Mouse (Mus musculus) adrenal gland, adult 2 months (tissue): ENCODE measurements around the gene Lrrc49. TPM values are rescaled to one million over a fixed set of nuclear protein-coding genes. Genes with fewer than 3 reads are reported as not detected.

ENCODE experiments used
- DNase-seq: peaks from one replicate; pipeline ENCODE4 v3.0.0; 2021
- polyA plus RNA-seq: library from polyadenylated mRNA; depleted of rRNA; stranded (reverse); fragments of >200 nt; gene quantifications from 2 replicates; pipeline ENCODE4 v1.2.3, GENCODE M21; 2012
- total RNA-seq, 2 experiments: library from RNA; stranded (reverse); gene quantifications; 2 replicates each; pipeline ENCODE4 v1.2.3; 2021

Lrrc49 gene
- total and polyA plus RNA-seq, 3 experiments, result 2.8 to 15.7 (median 13.8) TPM

DNA sequence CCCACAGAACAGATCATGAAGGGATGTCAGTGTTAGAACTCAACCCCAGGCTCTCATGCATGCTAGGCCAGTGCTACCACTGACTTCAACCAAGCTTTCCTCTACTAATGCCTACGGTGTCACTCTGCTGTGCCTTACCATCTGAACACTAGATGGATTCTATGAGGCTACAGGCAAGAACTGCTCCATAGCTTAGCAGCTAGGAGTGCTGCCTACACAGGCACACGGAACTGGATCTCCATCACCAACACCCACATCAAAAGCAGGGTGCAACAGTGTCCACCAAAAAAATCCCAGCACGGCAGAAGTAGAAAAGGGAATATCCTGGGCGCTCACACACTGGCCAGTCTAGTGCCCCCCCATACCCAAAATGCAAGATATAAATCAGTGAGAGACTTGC, 11.5 kb downstream of the Lrrc49 start:
- no peak for DNase-seq

DNA sequence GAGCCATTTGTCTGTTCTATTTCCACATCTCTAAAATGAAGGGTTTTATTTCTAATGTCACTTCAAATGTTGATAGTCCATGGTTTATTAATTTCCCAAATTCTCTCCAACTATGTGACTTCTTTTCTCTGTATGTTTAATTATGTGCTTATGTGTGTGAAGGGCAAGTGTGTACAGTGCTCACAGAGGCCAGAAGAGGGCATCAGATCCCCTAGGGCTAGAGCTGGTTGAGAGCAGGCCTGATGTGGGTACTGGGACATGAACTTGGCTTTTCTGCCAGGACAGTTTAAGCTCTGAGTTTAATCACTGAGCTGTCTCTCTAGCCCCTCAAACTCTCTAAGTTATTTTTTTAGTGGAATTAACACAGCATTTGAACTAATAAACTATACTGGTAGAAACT, 13.2 kb downstream of the Lrrc49 start:
- no peak for DNase-seq

GRCm38 (mm10) chr9:60672568-60672967, 15.4 kb downstream of the Lrrc49 start:
- no peak for DNase-seq

DNA sequence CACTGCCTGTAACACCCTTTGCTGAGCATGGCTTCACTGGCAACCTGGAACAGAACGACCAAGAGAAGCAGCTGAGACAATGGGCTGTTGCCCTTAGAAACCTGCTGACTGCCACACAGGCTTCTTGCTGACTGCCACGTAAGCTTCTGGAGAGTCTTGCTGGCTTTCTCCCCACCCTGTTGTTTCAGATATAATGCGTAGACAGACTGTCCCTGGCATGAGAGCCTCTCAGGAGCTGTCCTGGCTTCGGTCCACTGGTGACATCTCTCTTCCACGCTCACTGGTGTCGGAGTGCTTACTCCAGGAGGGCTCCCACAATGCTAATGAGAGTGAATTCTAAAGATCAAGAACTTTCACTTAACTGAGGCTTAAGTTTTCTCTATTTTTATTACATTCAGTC, 19.1 kb downstream of the Lrrc49 start:
- DNase-seq, result no peak

GRCm38 (mm10) chr9:60665535-60665934, 22.4 kb downstream of the Lrrc49 start:
- DNase-seq, result no peak

DNA sequence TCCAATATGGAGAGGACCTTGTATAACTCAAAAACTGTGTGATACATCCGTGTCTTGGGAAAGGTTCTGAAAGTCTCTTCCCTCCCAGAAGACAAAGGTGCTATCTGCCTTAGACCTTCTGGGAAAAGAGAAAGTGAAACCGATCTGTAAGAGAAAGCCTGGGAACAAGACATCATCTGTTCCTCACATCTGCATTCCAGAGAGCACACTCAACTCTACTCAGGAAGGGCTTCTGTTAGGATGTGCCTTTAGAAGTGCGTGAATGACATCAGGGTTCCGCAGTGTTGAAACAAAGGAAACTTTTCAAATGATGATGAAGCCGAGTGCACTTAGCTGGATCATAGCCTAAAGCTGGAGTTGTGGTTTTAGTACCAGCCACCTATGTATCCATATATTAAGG, 23.1 kb downstream of the Lrrc49 start:
- no peak for DNase-seq

DNA sequence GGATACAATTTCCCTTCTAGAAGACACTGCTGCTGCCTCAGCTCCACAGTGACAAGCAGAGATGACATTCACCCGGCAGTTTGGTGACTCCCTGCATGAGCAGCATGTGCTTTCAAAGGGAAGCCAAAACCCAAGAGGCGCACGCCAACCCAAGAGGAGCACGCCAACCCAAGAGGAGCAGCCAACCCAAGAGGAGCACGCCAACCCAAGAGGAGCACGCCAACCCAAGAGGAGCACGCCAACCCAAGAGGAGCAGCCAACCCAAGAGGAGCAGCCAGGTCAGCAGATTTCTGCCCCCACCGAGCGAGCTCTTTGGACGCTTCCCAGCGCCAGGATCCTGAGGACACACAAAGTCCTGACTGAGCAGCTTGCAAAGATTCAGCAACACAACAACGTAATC, 23.6 kb downstream of the Lrrc49 start:
- no peak for DNase-seq

GRCm38 (mm10) chr9:60662936-60663335, 25.0 kb downstream of the Lrrc49 start:
- no peak for DNase-seq

GRCm38 (mm10) chr9:60653582-60653981, 34.4 kb downstream of the Lrrc49 start:
- DNase-seq, result no peak

DNA sequence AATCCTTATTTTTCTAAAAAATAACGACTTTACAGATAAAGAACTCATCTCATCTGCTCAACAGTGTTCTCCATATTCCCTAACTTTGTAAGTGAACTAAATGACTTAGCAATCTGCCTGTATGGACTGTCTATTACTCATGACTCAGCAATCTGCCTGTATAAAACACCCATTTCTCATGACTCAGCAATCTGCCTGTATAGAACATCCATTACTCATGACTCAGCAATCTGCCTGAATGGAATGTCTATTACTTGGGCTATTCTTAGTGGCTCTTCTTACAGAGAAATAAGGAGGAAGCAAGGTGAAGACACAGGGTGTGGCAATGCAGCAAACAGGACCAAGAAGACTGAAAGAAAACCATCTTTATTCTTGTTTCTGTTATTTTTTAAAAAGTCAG, 34.8 kb downstream of the Lrrc49 start:
- no peak for DNase-seq

GRCm38 (mm10) chr9:60650277-60650676, 37.7 kb downstream of the Lrrc49 start:
- no peak for DNase-seq

- peak; percentile 80 for DNase-seq
These were observed 38.7 kb downstream of the Lrrc49 start for GRCm38 (mm10) chr9:60648981-60649975.

DNA sequence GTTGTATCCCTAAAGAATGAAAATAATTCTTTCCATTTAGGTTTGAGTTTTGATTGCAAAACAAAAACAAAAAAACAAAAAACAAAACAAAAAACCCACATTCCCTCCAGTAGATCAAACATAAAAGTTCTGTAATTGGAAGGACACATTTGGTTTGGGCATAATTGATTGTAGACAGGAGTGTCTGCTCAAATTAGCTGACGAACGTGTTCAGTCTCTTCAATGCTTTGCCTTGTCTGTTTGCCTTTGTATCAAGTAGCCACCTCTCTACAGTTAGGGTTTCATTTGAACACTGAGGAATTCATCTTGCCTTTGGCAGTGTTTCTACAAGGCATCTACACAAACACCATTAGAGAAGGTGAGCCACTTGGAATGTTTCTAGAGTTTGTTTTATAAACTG, 54.4 kb downstream of the Lrrc49 start:
- no peak for DNase-seq

DNA sequence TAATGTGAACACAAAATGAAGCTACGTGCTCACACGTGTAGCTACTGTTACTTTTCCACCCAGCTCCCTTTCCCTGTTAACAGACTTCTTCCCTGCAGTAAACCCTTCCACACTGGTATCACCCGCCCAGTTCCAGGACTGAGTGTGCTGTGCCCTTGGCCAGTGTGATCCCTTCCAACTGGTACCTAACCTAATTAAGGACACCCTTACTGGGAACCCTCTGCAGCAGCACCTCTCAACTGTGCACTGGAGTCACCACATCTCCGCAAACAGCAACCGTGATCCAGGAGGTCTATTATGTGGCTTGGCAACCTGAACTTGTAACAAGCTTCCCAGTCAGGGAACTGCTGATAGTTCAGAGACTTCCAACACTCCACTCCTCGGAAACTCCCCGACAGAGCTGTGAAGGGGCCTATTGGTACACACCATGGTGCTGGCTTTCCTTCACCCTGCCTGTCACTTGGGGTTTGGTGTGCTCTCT, 61.6 kb downstream of the Lrrc49 start:
- no peak for DNase-seq

DNA sequence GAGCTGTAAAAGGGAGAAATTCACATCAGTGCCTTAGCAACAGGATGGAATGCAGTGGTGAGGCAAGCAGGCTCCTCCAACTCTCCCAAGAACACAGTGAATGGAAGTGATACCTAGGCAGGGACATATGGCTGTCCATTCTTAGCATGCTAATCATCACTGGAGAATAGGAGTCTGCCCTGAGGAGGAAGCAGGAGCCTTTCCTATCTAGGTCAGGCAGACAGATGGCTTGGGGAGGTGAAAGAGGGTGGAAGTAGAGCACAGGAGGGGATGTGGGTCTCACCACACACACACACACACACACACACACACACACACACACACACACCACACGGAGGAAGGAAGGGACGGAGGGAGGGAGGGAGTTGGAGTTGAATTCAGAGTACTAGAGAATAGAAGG, 62.1 kb downstream of the Lrrc49 start:
- no peak for DNase-seq

- DNase-seq, result peak; percentile 59
These were observed 71.0 kb downstream of the Lrrc49 start for GRCm38 (mm10) chr9:60616946-60617345.

DNA sequence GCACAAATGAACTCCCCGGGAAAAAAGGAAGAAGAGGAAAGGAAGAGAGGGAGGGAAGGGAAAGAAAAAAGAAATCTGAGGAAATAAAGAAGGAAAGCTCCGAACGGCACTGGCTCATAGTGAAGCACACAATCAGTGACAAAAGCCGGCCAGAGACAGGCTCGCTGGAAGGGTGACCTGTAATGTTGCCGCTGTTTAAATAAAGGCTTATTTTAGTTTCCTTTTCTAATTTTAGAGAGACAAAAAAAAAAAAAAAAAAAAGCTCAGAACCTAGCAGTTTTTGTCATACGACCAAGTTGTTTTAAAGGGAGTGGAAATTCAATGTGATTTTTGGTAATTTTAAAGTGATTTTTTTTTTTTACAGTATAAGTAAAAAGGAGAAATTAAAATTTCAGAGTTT, 71.6 kb downstream of the Lrrc49 start:
- DNase-seq, result no peak

GRCm38 (mm10) chr9:60612260-60612659, 75.7 kb downstream of the Lrrc49 start:
- DNase-seq, result no peak

DNA sequence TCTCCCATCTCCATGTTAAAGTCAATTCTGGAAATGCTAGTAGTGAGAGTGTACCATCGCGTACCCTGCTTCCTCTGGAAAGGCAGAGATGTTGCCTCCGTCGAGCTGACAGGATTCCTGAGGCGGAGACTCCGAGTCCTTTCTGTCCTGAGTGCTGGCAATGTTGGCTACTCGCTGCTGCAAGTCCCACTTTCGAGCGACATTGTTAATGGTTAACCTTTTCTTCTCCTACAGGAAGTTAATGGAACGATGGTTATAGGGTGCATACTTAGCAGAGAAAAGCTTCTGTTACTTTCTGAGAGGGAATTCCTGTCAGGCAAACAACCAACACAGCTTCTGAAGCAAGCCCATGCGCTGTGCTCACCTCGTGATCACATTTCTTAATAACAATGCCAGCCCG, 77.8 kb downstream of the Lrrc49 start:
- no peak for DNase-seq

DNA sequence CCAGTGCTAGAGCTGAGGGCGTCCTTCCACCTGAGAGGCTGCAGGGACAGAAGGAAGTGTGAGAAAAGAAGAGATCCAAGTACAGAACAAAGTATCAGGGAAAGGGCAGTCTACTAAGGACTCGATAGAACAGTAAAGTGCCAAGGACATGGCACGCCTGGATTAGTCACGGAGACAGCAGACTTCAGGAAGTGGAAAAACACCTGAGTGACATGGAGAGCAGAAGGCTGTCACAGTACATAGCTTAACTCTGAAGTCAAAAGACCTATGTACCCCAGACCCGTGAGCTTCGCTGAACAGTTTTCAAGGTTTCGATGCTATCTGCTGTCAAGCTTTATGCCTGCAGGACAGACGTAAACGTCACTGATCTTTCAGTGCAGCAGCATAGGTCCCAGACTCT, 79.1 kb downstream of the Lrrc49 start:
- peak; percentile 61 for DNase-seq

DNA sequence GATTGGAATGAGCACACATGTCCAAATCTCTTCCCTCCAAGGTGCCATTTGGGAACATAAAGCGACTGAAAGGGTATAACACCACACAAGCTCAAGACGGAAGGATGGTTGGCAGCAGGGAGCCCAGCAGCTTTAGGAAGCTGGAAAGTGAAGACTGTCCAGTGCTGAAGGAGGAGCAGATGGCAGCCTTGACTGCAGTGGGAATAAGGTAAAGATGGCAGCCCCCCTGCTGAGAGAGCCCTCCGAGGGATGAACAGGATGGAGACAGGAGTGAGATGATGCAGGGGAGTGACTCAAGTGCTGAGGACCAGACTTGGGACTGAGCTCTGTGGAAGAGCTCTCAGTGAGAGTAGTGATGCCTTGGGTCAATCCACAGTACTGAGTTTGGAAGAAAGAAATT, 79.9 kb downstream of the Lrrc49 start:
- DNase-seq, result no peak

DNA sequence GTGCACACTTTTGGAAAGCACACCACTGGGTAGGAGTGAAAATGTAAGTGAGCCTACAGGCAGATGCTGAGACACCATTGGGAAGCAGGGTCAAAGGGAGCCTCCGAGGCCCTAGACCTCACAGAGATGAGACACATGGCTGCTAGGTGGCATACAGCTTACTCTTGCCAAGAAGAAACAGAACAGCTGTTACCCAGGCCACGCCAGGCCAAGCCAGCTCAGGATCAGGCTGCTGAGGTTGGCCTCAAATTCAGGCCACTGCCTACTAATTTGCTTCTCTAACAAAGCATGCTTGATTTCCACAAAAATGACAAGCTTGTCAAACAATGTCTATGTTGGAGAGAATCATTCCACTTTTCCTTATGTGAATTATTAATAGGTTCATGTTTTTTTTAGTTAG, 83.0 kb downstream of the Lrrc49 start:
- no peak for DNase-seq

GRCm38 (mm10) chr9:60601936-60602335, 86.0 kb downstream of the Lrrc49 start:
- DNase-seq, result no peak

DNA sequence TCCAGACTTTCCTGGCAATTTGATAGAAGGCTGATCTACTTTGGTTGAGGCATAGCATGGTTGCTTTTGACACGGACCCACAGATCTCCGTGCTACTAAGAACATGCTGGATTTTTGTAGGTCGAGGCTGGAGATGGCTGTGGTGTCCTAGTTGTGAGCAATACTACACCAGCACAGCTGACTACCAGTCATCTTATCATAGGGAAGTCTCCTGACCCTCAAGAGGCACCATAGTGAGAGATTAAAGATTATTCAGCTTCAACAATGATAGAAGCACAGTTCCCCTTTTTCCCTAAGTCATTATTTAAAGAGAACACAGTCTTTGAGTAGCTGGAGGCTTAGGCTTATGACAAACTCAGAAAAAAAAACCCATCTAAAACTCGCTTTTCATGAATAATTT, 87.7 kb downstream of the Lrrc49 start:
- no peak for DNase-seq
